Mouse (Mus musculus) mammary gland, adult 2 months (tissue): ENCODE data around the gene Olfr1184. TPM values are rescaled to one million over a fixed set of nuclear protein-coding genes. Genes with fewer than 3 reads are reported as not detected.

Experiments used
- polyA plus RNA-seq: library from polyadenylated mRNA; depleted of rRNA; stranded (reverse); fragments of >200 nt; gene quantifications from 2 replicates; pipeline ENCODE4 v1.2.3, GENCODE M21; 2012; ENCODE audit warnings: low replicate concordance; rRNA removed

Olfr1184 gene
- not detected in 2 replicates for polyA plus RNA-seq

DNA sequence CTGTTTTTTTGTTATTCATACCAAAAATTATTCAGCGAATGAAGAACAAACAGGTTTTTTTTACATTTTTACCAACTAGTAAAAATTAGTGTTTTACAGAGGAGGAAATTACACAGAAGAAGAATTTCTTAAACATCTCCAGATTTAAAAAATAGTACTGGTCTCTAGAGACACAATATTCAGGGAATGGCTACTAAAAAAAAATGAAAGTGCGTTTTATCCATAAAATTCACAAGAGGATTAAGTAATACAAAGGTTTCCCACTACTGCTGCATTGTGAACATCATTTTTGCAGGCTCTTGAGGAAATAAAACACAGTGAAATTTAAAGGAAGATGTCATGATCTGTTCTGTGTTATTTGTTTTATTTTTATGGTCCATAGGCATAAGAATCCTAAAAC lies at the start of gene Olfr1184:
Olfr1184 (plus strand) TSS at position 301 of the 400 bp plus-strand sequence.

GRCm38 (mm10) chr2:88449031-88449430 lies 34.4 kb upstream of the Olfr1184 start, which contains the start of gene Gm13757:
Gene Gm13757 (minus strand): TSS chr2:88449131.

GRCm38 (mm10) chr2:88454567-88454966 lies 28.8 kb upstream of the Olfr1184 start, which contains the start of gene Olfr1183:
Gene Olfr1183 (plus strand): TSS chr2:88454867.

DNA sequence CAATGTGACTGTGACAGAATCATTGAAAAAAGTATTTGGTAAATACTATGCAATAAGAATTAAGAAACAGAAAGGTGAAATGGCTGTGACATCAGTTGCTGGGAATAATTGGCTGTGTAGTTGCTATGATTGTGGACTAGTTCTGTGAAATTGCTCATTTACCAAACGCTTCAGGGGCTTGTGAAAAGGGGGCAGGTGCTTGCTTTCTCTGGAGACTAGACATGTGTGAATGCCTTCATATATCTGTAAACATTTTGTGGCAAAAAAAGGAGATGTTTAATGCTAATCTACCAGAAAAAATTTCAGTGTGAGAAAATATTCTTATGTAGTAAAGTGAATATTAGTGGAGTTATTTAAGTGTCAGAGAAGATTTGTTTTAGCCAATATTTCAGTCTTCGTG lies 9.6 kb downstream of the Olfr1184 start, which contains the start of gene Olfr1185-ps1:
Olfr1185-ps1 (plus strand) TSS at position 301 of the 400 bp plus-strand sequence.

DNA sequence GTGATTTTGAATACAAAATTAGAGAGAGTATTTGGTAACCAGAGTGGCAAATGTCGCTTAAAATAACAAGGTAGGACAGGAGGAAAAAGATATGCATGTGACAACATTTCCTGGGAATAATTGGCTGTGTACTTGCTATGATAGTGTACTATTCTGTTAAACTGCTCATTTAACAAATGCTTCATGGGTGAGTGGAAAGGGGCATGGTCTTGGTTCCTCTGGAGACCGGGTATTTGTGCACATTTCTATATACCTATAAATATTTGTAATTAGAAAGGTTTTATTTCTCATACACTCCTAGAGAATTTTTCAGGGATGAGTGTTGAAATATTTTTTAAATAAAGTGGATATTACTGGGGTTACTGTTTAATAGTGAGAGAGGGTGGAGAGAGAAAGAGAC lies 34.9 kb downstream of the Olfr1184 start, which contains the start of gene Olfr1186:
Olfr1186 (plus strand) TSS at position 301 of the 400 bp plus-strand sequence.

Other genes with a start within 250 kb of the Olfr1184 start
- gene Olfr1173, start 203.7 kb upstream of the Olfr1184 start, polyA plus RNA-seq: not detected in 2 replicates
- gene Olfr1174-ps, start 168.5 kb upstream of the Olfr1184 start, polyA plus RNA-seq: not detected in 2 replicates
- gene Olfr1175-ps, start 156.4 kb upstream of the Olfr1184 start, polyA plus RNA-seq: not detected in 2 replicates
- gene Olfr1176, start 146.9 kb upstream of the Olfr1184 start, polyA plus RNA-seq: not detected in 2 replicates
- not detected in 2 replicates for gene Olfr1177-ps, start 137.1 kb upstream of the Olfr1184 start, polyA plus RNA-seq
- not detected in 2 replicates for gene Olfr1178, start 96.5 kb upstream of the Olfr1184 start, polyA plus RNA-seq
- not detected in 2 replicates for gene Olfr1179, start 77.1 kb upstream of the Olfr1184 start, polyA plus RNA-seq
- not detected in 2 replicates for gene Olfr1180, start 64.4 kb upstream of the Olfr1184 start, polyA plus RNA-seq
- not detected in 2 replicates for gene Olfr1181, start 57.4 kb upstream of the Olfr1184 start, polyA plus RNA-seq
- not detected in 2 replicates for gene Gm13757, start 34.5 kb upstream of the Olfr1184 start, polyA plus RNA-seq
- not detected in 2 replicates for gene Olfr1183, start 28.7 kb upstream of the Olfr1184 start, polyA plus RNA-seq
- not detected in 2 replicates for gene Olfr1185-ps1, start 9.7 kb downstream of the Olfr1184 start, polyA plus RNA-seq
- gene Olfr1186, start 35.0 kb downstream of the Olfr1184 start, polyA plus RNA-seq: not detected in 2 replicates
- gene Olfr1188, start 73.3 kb downstream of the Olfr1184 start, polyA plus RNA-seq: not detected in 2 replicates
- gene Olfr1189, start 102.9 kb downstream of the Olfr1184 start, polyA plus RNA-seq: not detected in 2 replicates
- not detected in 2 replicates for gene Olfr1191-ps1, start 156.9 kb downstream of the Olfr1184 start, polyA plus RNA-seq
- gene Olfr1192-ps1, start 164.9 kb downstream of the Olfr1184 start, polyA plus RNA-seq: not detected in 2 replicates
- gene Olfr1193, start 192.0 kb downstream of the Olfr1184 start, polyA plus RNA-seq: not detected in 2 replicates
- not detected in 2 replicates for gene Olfr1195, start 205.6 kb downstream of the Olfr1184 start, polyA plus RNA-seq
- not detected in 2 replicates for gene Olfr1196, start 221.0 kb downstream of the Olfr1184 start, polyA plus RNA-seq
- gene Olfr1197, start 248.8 kb downstream of the Olfr1184 start, polyA plus RNA-seq: not detected in 2 replicates